Mouse (Mus musculus): ENCODE results near the gene Rnf182.

Gene Rnf182

DNA sequence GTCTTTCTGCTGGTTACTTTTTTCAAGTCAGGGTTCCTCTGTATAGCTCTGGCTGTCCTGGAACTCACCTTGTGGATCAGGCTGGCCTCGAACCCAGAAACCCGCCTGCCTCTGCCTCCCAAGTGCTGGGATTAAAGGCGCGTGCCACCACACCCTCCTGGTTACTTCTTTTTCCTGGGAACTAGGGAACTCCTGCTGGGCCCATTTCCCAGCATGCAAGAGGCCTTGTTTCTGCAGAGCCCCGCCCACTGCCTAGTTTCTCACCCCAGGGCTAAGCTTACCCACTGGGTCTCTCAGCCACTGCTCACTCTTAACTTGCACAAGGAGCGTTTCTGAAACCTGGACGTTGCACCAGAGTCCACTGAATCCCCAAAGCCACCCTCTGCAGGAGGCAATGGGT is 80.5 kb downstream of the Rnf182 start:
- no peak for DNase-seq (ENCODE audit: low read depth, low spot score)

GRCm38 (mm10) chr13:43698506-43698905 is 83.0 kb downstream of the Rnf182 start:
- DNase-seq (ENCODE audit: low read depth, low spot score): no peak

GRCm38 (mm10) chr13:43703471-43703870 is 88.0 kb downstream of the Rnf182 start:
- DNase-seq (ENCODE audit: low read depth, low spot score): no peak

GRCm38 (mm10) chr13:43704533-43705116 is 89.1 kb downstream of the Rnf182 start:
- DNase-seq (ENCODE audit: low read depth, low spot score): no peak

DNA sequence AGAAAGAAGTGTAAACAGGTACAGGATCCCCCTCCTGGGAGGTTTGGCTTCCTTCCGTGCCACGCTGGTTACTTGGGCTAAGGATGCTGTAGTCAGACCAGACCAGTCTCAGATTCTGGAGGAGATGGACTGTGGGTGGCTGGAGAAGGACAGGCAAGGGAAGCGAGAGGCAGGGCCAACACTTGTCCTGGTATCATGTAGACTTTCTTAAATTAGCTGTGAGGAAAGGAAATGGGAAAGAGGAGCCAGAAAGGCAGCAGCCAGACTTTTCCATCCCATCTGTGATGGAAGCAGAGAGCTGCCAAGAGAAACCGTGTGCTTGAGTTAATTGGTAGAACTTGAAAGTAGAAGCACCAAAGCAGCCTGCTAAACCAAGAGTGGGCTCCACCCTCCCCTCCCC is 90.9 kb downstream of the Rnf182 start:
- DNase-seq (ENCODE audit: low read depth, low spot score): peak; percentile 17

- peak; percentile 21 for DNase-seq (ENCODE audit: low read depth, low spot score)
Measured at GRCm38 (mm10) chr13:43709529-43709928, 94.0 kb downstream of the Rnf182 start.

GRCm38 (mm10) chr13:43711708-43712314 is 96.3 kb downstream of the Rnf182 start:
- DNase-seq (ENCODE audit: low read depth, low spot score): no peak

DNA sequence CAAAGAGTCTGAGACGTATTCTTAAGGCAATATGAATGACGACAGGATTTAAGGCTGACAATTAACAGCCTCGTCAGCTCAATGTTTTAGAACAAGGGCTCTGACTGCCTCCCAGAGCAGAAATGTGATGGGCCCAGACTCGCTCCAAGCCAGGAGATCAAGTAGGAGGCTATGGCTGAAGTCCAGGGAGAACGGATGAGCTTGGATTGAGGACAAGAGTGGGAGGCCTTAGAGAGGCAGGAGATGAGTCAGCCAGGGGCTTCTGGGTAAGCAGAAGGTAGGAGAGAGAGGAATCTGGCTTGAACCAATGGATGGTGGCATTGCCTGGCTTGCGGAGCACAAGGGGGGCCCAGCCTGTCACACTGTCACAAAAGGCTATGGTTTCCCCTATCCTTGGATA is 99.2 kb downstream of the Rnf182 start:
- DNase-seq (ENCODE audit: low read depth, low spot score): no peak

- no peak for DNase-seq (ENCODE audit: low read depth, low spot score)
Measured at GRCm38 (mm10) chr13:43715466-43715865, 100.0 kb downstream of the Rnf182 start.

DNA sequence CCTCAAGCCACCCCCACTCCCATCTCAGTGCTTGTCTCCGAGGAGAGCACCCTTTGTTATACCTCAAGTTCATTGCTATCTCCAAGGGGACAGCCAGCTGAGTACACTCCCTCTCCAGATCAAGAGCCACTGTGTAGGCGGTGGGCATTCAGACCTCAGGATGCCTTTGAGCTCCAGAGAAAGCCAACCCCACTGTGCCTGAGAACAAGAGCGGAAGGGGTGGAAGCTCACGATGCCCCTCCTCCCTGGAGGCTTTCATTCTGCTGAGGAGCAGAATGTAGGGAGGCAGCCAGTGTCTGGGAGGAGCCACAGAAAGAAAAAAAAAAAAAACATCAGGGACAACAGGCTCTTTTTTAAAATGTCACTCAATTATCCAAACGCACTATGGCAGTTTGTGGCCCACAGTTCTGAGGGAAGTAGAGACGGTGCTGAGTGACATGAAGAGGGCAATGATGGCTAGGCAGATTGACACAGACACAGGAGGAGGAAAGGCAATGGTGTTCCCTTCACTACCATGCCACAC is 101.1 kb downstream of the Rnf182 start:
- no peak for DNase-seq (ENCODE audit: low read depth, low spot score)

DNA sequence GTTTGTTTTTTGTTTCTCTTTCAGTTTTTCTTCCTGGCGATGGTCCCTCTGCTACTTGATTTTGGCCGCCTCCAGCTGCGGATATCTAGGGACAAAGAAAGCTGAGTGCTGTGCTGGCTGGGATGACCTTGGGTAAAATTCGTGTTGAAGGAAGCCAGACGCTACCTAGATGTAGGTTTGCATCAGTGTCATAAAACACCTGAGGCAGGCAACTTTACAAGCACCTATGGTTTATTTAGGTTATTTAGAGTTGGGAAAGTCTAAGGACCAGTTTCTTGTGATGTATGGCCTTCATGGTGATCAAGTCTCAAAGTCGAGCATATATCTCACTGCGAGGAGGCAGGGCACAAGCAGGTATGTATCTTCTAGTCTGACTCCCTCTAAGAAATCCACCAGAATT is 102.7 kb downstream of the Rnf182 start:
- DNase-seq (ENCODE audit: low read depth, low spot score): no peak

DNA sequence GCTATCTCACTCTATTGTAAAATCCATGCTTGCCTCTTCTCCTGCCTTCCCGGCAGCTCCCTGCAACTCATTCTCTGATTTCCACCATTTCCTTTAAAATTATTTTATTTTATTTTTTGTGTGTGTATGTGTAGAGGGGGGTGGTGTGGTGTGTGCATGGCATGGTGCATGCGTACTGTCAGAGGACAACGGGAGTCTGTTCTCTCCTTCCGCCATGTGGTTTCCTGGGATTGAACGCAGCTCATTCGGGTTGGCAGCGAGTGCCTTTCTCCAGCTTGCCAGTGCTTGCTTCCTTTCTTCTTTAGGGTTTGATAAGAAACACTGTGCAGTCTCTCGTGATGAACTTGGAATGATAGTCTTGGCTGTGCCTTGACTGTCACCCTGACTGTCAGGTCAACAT is 105.0 kb downstream of the Rnf182 start:
- DNase-seq (ENCODE audit: low read depth, low spot score): no peak
